ENCODE assay signal across 18 mouse cellular contexts in the genomic region with DNA sequence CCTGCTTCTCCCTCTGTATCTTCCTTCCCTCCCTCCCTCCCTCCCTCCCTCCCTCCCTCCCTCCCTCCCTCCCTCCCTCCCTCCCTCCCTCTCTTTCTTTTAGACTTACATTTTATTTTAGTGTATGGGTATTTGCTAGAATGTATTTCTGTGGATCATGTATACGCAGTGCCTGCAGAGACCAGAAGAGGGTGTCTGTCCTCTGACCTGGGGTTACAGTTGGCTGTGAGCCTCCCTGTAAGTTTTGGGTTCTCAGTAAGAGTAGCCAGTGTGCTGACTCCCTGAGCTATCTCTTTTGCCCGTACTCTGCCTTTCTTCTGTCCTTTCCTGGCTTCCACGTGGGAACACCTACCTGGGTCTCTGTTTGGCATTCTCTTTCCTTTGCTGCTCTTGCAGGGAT. TPM values are rescaled to one million over a fixed set of nuclear protein-coding genes. Genes with fewer than 3 reads are reported as not detected.
DNase-seq lines count a peak whose midpoint lies in the region; ATAC-seq and TF ChIP-seq lines count a peak whose summit lies in the region.
"Had no signal": no experiment of that assay in that cellular context is flagged by ENCODE, and none has a peak within 500 bp of the region (broad histone marks: within the 10 kb centered on the region; RNA-seq: fewer than 3 reads in every experiment).

No protein-coding gene starts in this region.

- no peak for TF ChIP-seq POLR2A in brain, embryonic 14.5 days (IDR thresholded peaks at IDR 0.05; ENCODE audit: borderline replicate concordance, extremely low read depth, insufficient read depth, insufficient read length, poor library complexity, severe bottlenecking)

- no peak for DNase-seq in hindbrain, postnatal 0 days (ENCODE audit: low spot score)
- DNase-seq in midbrain, postnatal 0 days (ENCODE audit: low spot score), result no peak
- DNase-seq in brain, embryonic 14.5 days (ENCODE audit: low read depth), result no peak
- no peak for DNase-seq in stomach, postnatal 0 days (ENCODE audit: low spot score)
- DNase-seq in frontal cortex, postnatal 10 days (ENCODE audit: low spot score in 2 of 2), result no peak
- DNase-seq: cerebellum, postnatal 25 days; heart, postnatal 14 days; right cerebral cortex, postnatal 4 days; thymus, postnatal 14 days had no signal

- no peak overlapping the region for H3K27ac ChIP-seq in hindbrain, postnatal 0 days
- H3K27ac ChIP-seq in hindbrain, embryonic 13.5 days, result no peak overlapping the region; the same call in 1 of the 2 replicates
- no peak overlapping the region for H3K27ac ChIP-seq in midbrain, postnatal 0 days (ENCODE audit: low read depth, low read length)
- no peak overlapping the region for H3K27ac ChIP-seq in midbrain, embryonic 16.5 days (ENCODE audit: low read length)
- no peak overlapping the region for H3K27ac ChIP-seq in stomach, postnatal 0 days (replicated peaks)
- H3K27ac ChIP-seq: embryonic facial prominence, embryonic 10.5 days; limb, embryonic 15.5 days; midbrain, embryonic 15.5 days had no signal

- H3K36me3 ChIP-seq in hindbrain, postnatal 0 days (ENCODE audit: insufficient read depth, low read length), result no peaks in the 10 kb centered on the region
- H3K36me3 ChIP-seq in hindbrain, embryonic 13.5 days, result no peaks in the 10 kb centered on the region
- no peaks in the 10 kb centered on the region for H3K36me3 ChIP-seq in midbrain, postnatal 0 days (ENCODE audit: insufficient read depth, low read length)
- no peaks in the 10 kb centered on the region for H3K36me3 ChIP-seq in midbrain, embryonic 16.5 days (ENCODE audit: control insufficient read depth, insufficient read depth, low read length)
- no peaks in the 10 kb centered on the region for H3K36me3 ChIP-seq in stomach, postnatal 0 days (ENCODE audit: control insufficient read depth, insufficient read depth, low read length)
- H3K36me3 ChIP-seq: embryonic facial prominence, embryonic 10.5 days; forebrain, embryonic 15.5 days; G1E; limb, embryonic 15.5 days; midbrain, embryonic 15.5 days had no signal

- 69% methylated on average over 3 of the region's 3 CpGs for WGBS in hindbrain, postnatal 0 days
- 61% methylated on average over 3 of the region's 3 CpGs for WGBS in hindbrain, embryonic 13.5 days
- 53% methylated on average over 3 of the region's 3 CpGs for WGBS in midbrain, postnatal 0 days
- 57% methylated on average over 3 of the region's 3 CpGs for WGBS in midbrain, embryonic 16.5 days
- WGBS in stomach, postnatal 0 days, result 50% methylated on average over 3 of the region's 3 CpGs

- 0 out of 2 replicates have a peak, but pooled peaks have one; percentile 10 for TF ChIP-seq CTCF in hindbrain, postnatal 0 days (IDR thresholded peaks at IDR 0.05; ENCODE audit: low read depth)
- peak; percentile 25; the same call in 1 of the 2 replicates for TF ChIP-seq CTCF in midbrain, postnatal 0 days (IDR thresholded peaks at IDR 0.05)
- TF ChIP-seq CTCF in brain, embryonic 14.5 days (IDR thresholded peaks at IDR 0.05; ENCODE audit: borderline replicate concordance, extremely low read depth, insufficient read depth, insufficient read length), result 0 out of 2 replicates have a peak, but pooled peaks have one; percentile 3
- TF ChIP-seq CTCF in stomach, postnatal 0 days (IDR thresholded peaks at IDR 0.05; ENCODE audit: low read depth), result peak; percentile 52

- H3K9ac ChIP-seq in hindbrain, postnatal 0 days (replicated peaks; ENCODE audit: low read length), result no peak overlapping the region
- H3K9ac ChIP-seq in hindbrain, embryonic 13.5 days, result no peak overlapping the region
- H3K9ac ChIP-seq in midbrain, postnatal 0 days (replicated peaks; ENCODE audit: low read length, poor library complexity, severe bottlenecking), result no peak overlapping the region
- H3K9ac ChIP-seq in midbrain, embryonic 16.5 days (ENCODE audit: low read depth, low read length), result no peak overlapping the region
- H3K9ac ChIP-seq in stomach, postnatal 0 days (ENCODE audit: low read length), result no peak overlapping the region
- H3K9ac ChIP-seq: forebrain, embryonic 15.5 days; limb, embryonic 15.5 days; midbrain, embryonic 15.5 days had no signal

- no peak overlapping the region for H3K4me3 ChIP-seq in hindbrain, postnatal 0 days (ENCODE audit: low read length)
- no peak overlapping the region for H3K4me3 ChIP-seq in hindbrain, embryonic 13.5 days
- no peak overlapping the region for H3K4me3 ChIP-seq in midbrain, postnatal 0 days (ENCODE audit: low read depth, low read length)
- no peak overlapping the region for H3K4me3 ChIP-seq in midbrain, embryonic 16.5 days (ENCODE audit: low read depth, low read length)
- no peak overlapping the region for H3K4me3 ChIP-seq in stomach, postnatal 0 days (ENCODE audit: low read depth, low read length)
- H3K4me3 ChIP-seq: embryonic facial prominence, embryonic 10.5 days; erythroblast, embryonic 14.5 days; forebrain, embryonic 15.5 days; limb, embryonic 15.5 days; midbrain, embryonic 15.5 days had no signal

- H3K9me3 ChIP-seq in hindbrain, postnatal 0 days (ENCODE audit: low read length), result no peaks in the 10 kb centered on the region
- no peaks in the 10 kb centered on the region for H3K9me3 ChIP-seq in hindbrain, embryonic 13.5 days
- H3K9me3 ChIP-seq in midbrain, postnatal 0 days (ENCODE audit: low read length), result no peaks in the 10 kb centered on the region
- no peaks in the 10 kb centered on the region for H3K9me3 ChIP-seq in midbrain, embryonic 16.5 days (replicated peaks; ENCODE audit: control insufficient read depth, low read length, poor library complexity, severe bottlenecking)
- no peaks in the 10 kb centered on the region for H3K9me3 ChIP-seq in stomach, postnatal 0 days (ENCODE audit: control insufficient read depth, low read length)
- H3K9me3 ChIP-seq: embryonic facial prominence, embryonic 10.5 days; forebrain, embryonic 15.5 days; G1E; limb, embryonic 15.5 days; midbrain, embryonic 15.5 days had no signal

- H3K27me3 ChIP-seq in hindbrain, postnatal 0 days (ENCODE audit: insufficient read depth, low read length), result no peaks in the 10 kb centered on the region
- H3K27me3 ChIP-seq in hindbrain, embryonic 13.5 days, result no peaks in the 10 kb centered on the region
- H3K27me3 ChIP-seq in midbrain, postnatal 0 days (ENCODE audit: insufficient read depth, low read length), result no peaks in the 10 kb centered on the region
- no peaks in the 10 kb centered on the region for H3K27me3 ChIP-seq in midbrain, embryonic 16.5 days (ENCODE audit: control insufficient read depth, insufficient read depth, low read depth, low read length)
- no peaks in the 10 kb centered on the region for H3K27me3 ChIP-seq in stomach, postnatal 0 days (ENCODE audit: control insufficient read depth, insufficient read depth, low read length)
- H3K27me3 ChIP-seq: forebrain, embryonic 15.5 days; limb, embryonic 15.5 days; midbrain, embryonic 15.5 days had no signal

- no peak overlapping the region for H3K4me2 ChIP-seq in hindbrain, postnatal 0 days (ENCODE audit: low read depth, low read length)
- no peak overlapping the region for H3K4me2 ChIP-seq in hindbrain, embryonic 13.5 days
- no peak overlapping the region for H3K4me2 ChIP-seq in midbrain, postnatal 0 days (ENCODE audit: low read depth, low read length, poor library complexity, severe bottlenecking)
- no peak overlapping the region for H3K4me2 ChIP-seq in midbrain, embryonic 16.5 days (ENCODE audit: low read length)
- H3K4me2 ChIP-seq in stomach, postnatal 0 days (replicated peaks; ENCODE audit: low read depth), result no peak overlapping the region
- H3K4me2 ChIP-seq: forebrain, embryonic 15.5 days; limb, embryonic 15.5 days; midbrain, embryonic 15.5 days had no signal

- no peak for ATAC-seq in hindbrain, postnatal 0 days
- no peak for ATAC-seq in hindbrain, embryonic 13.5 days (ENCODE audit: low FRiP score)
- ATAC-seq in midbrain, postnatal 0 days (ENCODE audit: low FRiP score), result no peak
- ATAC-seq in midbrain, embryonic 16.5 days, result no peak
- no peak for ATAC-seq in stomach, postnatal 0 days (ENCODE audit: low FRiP score, low TSS enrichment)
- ATAC-seq: forebrain, embryonic 15.5 days; hindbrain, embryonic 16.5 days; midbrain, embryonic 15.5 days had no signal

- no peaks in the 10 kb centered on the region for H3K4me1 ChIP-seq in hindbrain, postnatal 0 days (ENCODE audit: insufficient read depth, low read length)
- H3K4me1 ChIP-seq in hindbrain, embryonic 13.5 days (replicated peaks), result peaks cover 8% of the 10 kb centered on the region
- no peaks in the 10 kb centered on the region for H3K4me1 ChIP-seq in midbrain, postnatal 0 days (ENCODE audit: insufficient read depth, low read length)
- H3K4me1 ChIP-seq in midbrain, embryonic 16.5 days (ENCODE audit: control insufficient read depth, insufficient read depth, low read length), result peaks cover 16% of the 10 kb centered on the region
- peaks cover 5% of the 10 kb centered on the region; the same call in 1 of the 2 replicates for H3K4me1 ChIP-seq in stomach, postnatal 0 days (replicated peaks; ENCODE audit: control insufficient read depth, insufficient read depth)

- TF ChIP-seq EP300 in stomach, postnatal 0 days (optimal IDR thresholded peaks at IDR 0.05), result no peak

RNA-seq across cellular contexts. Expression of gene Arhgap32, which starts 27.1 kb away (rescaled TPM):
- 41.2 and 66.7 TPM in 2 replicates for total RNA-seq in hindbrain, postnatal 0 days (2014; rRNA removed)
- polyA plus RNA-seq in hindbrain, postnatal 0 days (2015; fragmentation: Nextera tagmentation; extraction: Ambion mirVana), result 7.3 and 8.2 TPM in 2 replicates
- polyA plus RNA-seq in hindbrain, embryonic 13.5 days (2015; fragmentation: Nextera tagmentation; extraction: Ambion mirVana), result 10.7 and 11.7 TPM in 2 replicates
- total RNA-seq in midbrain, postnatal 0 days (2014; rRNA removed), result 48.3 and 54.4 TPM in 2 replicates
- 6.1 and 8.3 TPM in 2 replicates for polyA plus RNA-seq in midbrain, postnatal 0 days (2015; fragmentation: Nextera tagmentation; extraction: Ambion mirVana)
- polyA plus RNA-seq in midbrain, embryonic 16.5 days (2015; fragmentation: Nextera tagmentation; extraction: Ambion mirVana), result 10.9 and 11.3 TPM in 2 replicates
- polyA plus RNA-seq in brain, embryonic 14.5 days (2012; rRNA removed), result 6.2 and 22.3 TPM in 2 replicates
- polyA plus RNA-seq in stomach, postnatal 0 days (2015; fragmentation: Nextera tagmentation; extraction: Ambion mirVana), result 8.8 and 11.4 TPM in 2 replicates
- polyA plus RNA-seq: erythroblast, embryonic 14.5 days had no signal
